In the genomic region with DNA sequence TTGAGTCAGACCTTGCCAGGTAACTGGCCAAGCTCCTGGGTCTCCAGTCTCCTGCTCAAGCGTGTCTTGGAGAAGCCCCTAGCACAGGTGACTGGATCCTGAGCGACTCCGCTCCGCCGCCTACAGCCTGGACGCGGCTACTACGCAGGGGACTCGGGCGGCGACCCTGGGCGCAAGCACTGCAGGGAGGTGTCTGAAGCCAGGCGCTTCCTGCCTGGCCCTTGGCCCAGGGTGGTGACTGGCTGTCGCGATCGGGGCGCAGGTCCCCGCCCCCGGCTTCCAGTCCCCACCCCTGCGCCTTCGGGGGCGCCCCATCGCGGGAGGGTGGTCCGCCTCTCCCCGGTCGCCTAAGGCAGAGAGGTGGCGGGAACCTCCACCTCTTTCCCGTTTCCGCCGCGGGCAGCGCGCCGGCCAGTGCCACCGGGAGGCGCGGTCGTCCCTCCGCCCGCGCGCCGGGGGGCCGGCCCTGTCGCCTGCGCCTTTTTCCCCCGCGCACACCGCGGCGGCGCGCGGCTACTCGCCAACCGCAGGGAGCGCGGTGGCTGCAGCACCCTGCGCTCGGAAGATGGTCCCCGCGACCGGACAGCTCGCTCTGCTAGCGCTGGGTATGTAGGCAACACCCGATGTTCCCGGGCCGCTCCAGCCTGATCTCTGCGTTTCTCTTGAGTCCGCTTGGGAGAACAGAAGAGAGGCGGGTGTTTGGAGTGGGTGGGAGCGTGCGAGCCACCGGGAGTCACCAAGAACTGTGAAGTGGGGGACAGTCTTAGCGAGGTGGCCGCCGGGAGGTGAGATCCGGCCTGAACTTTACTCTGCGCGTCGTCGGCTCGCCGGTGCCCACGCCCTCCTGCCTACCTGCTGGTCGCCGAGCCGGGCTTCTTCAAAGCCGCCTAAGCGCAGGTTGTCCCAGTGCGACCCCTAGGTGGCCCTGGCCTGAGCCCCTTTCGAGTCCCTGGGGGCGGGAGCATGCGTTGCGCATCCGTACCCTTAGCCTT, we compare ENCODE assay signal across 8 mouse cellular contexts. TPM values are rescaled to one million over a fixed set of nuclear protein-coding genes. Genes with fewer than 3 reads are reported as not detected.
DNase-seq lines count a peak whose midpoint lies in the region; ATAC-seq and TF ChIP-seq lines count a peak whose summit lies in the region.

A gene (plus strand): TSS at position 283 of the 992 bp plus-strand sequence.

- peak within 1 kb of the TSS; percentile 98 for H3K4me2 ChIP-seq in forebrain, embryonic 14.5 days (ENCODE audit: low read length)
- H3K4me2 ChIP-seq in lung, embryonic 14.5 days, result peak within 1 kb of the TSS; percentile 92

- peaks cover 0 to 10% of the 10 kb centered on the region in 2 experiments; a peak in 2 of 4 replicates for H3K4me1 ChIP-seq in MEL (ENCODE audit: control insufficient read depth in 1 of 2, insufficient read depth in 2 of 2, low read length in 2 of 2)
- peaks cover 5% of the 10 kb centered on the region; the same call in 1 of the 2 replicates for H3K4me1 ChIP-seq in forebrain, embryonic 14.5 days (ENCODE audit: control insufficient read depth, insufficient read depth, low read length)
- no peaks in the 10 kb centered on the region for H3K4me1 ChIP-seq in lung, embryonic 14.5 days (ENCODE audit: insufficient read depth)

- peak; percentile 34 for ATAC-seq in cerebellum, adult (ENCODE audit: insufficient number of reproducible peaks, low FRiP score, low TSS enrichment)
- ATAC-seq in forebrain, embryonic 14.5 days, result peak; percentile 85
- ATAC-seq in lung, embryonic 14.5 days (ENCODE audit: insufficient read depth), result peak; percentile 90

- no peaks in the 10 kb centered on the region for H3K9me3 ChIP-seq in MEL (replicated peaks; ENCODE audit: insufficient read depth, low read length)
- no peaks in the 10 kb centered on the region for H3K9me3 ChIP-seq in forebrain, embryonic 14.5 days (replicated peaks; ENCODE audit: control insufficient read depth, low read length)
- H3K9me3 ChIP-seq in lung, embryonic 14.5 days (ENCODE audit: low read depth, low read length), result no peaks in the 10 kb centered on the region

- peak; percentile 91 for DNase-seq in MEL (ENCODE audit: low read depth, low spot score)
- peak; percentile 65 for DNase-seq in forebrain, embryonic 14.5 days (ENCODE audit: low spot score)
- peak; percentile 57 to 64 for DNase-seq in heart, postnatal 36 days
- DNase-seq in layer of hippocampus, adult 2 months (ENCODE audit: low spot score in 2 of 2), result peak in 1 of 2 experiments; percentile 51
- DNase-seq in lung, embryonic 14.5 days, result peak; percentile 79
- peak; percentile 50 for DNase-seq in ovary, postnatal 14 days (ENCODE audit: low spot score)
- peak; percentile 65 to 72 for DNase-seq in urinary bladder, postnatal 4 days (ENCODE audit: low spot score in 2 of 2)

- under 1% methylated on average over 89 of the region's 97 CpGs for WGBS in forebrain, embryonic 14.5 days
- WGBS in lung, embryonic 14.5 days, result under 1% methylated on average over 94 of the region's 97 CpGs

- intact Hi-C loops in heart, postnatal 36 days (cut with DNase I), result loop anchor here (5.0 kb wide), 1 partner anchor 167 kb away; no protein-coding TSS in a partner anchor

- peak in 1 of 2 experiments; percentile 29; a peak in 1 of 4 replicates for TF ChIP-seq EP300 in MEL (IDR thresholded peaks at IDR 0.05; ENCODE audit: low read depth in 1 of 2, low read length in 2 of 2)

- TF ChIP-seq POLR2A in MEL (IDR thresholded peaks at IDR 0.05; ENCODE audit: control insufficient read depth in 1 of 2, insufficient read depth in 1 of 2, low read depth in 1 of 2, low read length in 2 of 2, poor library complexity in 1 of 2), result peak; percentile 27 to 64; a peak in 1 of 4 replicates

- TF ChIP-seq RAD21 in MEL (IDR thresholded peaks at IDR 0.05; ENCODE audit: low read depth, low read length), result peak; percentile 15

- peak; percentile 43 to 61 (median 56); a peak in 5 of 6 replicates for TF ChIP-seq CTCF in MEL (IDR thresholded peaks at IDR 0.05 in 2 of 3, conservative IDR thresholded peaks at IDR 0.05 in 1 of 3; ENCODE audit: control insufficient read depth in 1 of 3, insufficient read depth in 1 of 3, low read depth in 2 of 3, low read length in 3 of 3, poor library complexity in 1 of 3, severe bottlenecking in 1 of 3)
- TF ChIP-seq CTCF in layer of hippocampus, adult 2 months (conservative IDR thresholded peaks at IDR 0.05), result peak; percentile 84
- TF ChIP-seq CTCF in lung, embryonic 14.5 days (IDR thresholded peaks at IDR 0.05; ENCODE audit: low read depth), result peak; percentile 74

- H3K9ac ChIP-seq in MEL (ENCODE audit: control insufficient read depth, low read depth, low read length, poor library complexity, severe bottlenecking), result peak within 1 kb of the TSS; percentile 83
- H3K9ac ChIP-seq in forebrain, embryonic 14.5 days (ENCODE audit: low read length), result peak within 1 kb of the TSS; percentile 73
- peak within 1 kb of the TSS; percentile 58 for H3K9ac ChIP-seq in lung, embryonic 14.5 days

- H3K27ac ChIP-seq in MEL (ENCODE audit: control insufficient read depth, low read depth, low read length), result peak within 1 kb of the TSS; percentile 43
- H3K27ac ChIP-seq in forebrain, embryonic 14.5 days (ENCODE audit: low read depth, low read length), result no peak within 1 kb of the TSS
- peak within 1 kb of the TSS; percentile 89 for H3K27ac ChIP-seq in layer of hippocampus, adult 2 months
- H3K27ac ChIP-seq in lung, embryonic 14.5 days (ENCODE audit: low read depth), result peak within 1 kb of the TSS; percentile 62

- no peaks in the 10 kb centered on the region for H3K27me3 ChIP-seq in MEL (ENCODE audit: control insufficient read depth in 1 of 2, insufficient read depth in 2 of 2, low read length in 2 of 2)
- peaks cover 11% of the 10 kb centered on the region for H3K27me3 ChIP-seq in forebrain, embryonic 14.5 days (replicated peaks; ENCODE audit: control insufficient read depth, insufficient read depth, low read length)
- H3K27me3 ChIP-seq in lung, embryonic 14.5 days (ENCODE audit: insufficient read depth, low read length), result peaks cover 33% of the 10 kb centered on the region

- peaks cover 6% of the 10 kb centered on the region; the same call in 1 of the 2 replicates for H3K79me2 ChIP-seq in MEL (ENCODE audit: control insufficient read depth, insufficient read depth, low read length, poor library complexity)

- peak within 1 kb of the TSS; percentile 73 to 87 for H3K4me3 ChIP-seq in MEL (ENCODE audit: control insufficient read depth in 1 of 2, insufficient read depth in 1 of 2, low read depth in 2 of 2, low read length in 2 of 2)
- peak within 1 kb of the TSS; percentile 61 for H3K4me3 ChIP-seq in forebrain, embryonic 14.5 days (ENCODE audit: low read depth, low read length)
- H3K4me3 ChIP-seq in layer of hippocampus, adult 2 months, result peak within 1 kb of the TSS; percentile 85
- H3K4me3 ChIP-seq in lung, embryonic 14.5 days (ENCODE audit: low read depth, low read length), result peak within 1 kb of the TSS; percentile 59

- H3K36me3 ChIP-seq in MEL (ENCODE audit: control insufficient read depth in 1 of 2, insufficient read depth in 2 of 2, low read length in 2 of 2), result peaks cover 0 to 4% of the 10 kb centered on the region in 2 experiments; a peak in 2 of 4 replicates
- no peaks in the 10 kb centered on the region for H3K36me3 ChIP-seq in forebrain, embryonic 14.5 days (ENCODE audit: control insufficient read depth, insufficient read depth, low read length)
- H3K36me3 ChIP-seq in lung, embryonic 14.5 days (ENCODE audit: insufficient read depth), result no peaks in the 10 kb centered on the region

TF ChIP-seq in MEL, 35 proteins besides CTCF, POLR2A, EP300 and RAD21 (continues in another document):
- TF ChIP-seq MAZ (IDR thresholded peaks at IDR 0.05; ENCODE audit: low read depth, low read length) (peak; percentile 54; the same call in 1 of the 2 replicates), ZC3H11A (IDR thresholded peaks at IDR 0.05; ENCODE audit: low read depth, low read length) (0 out of 2 replicates have a peak, but pooled peaks have one; percentile 19), TCF12 (IDR thresholded peaks at IDR 0.05; ENCODE audit: low read depth, low read length) (peak; percentile 45), NRF1 (IDR thresholded peaks at IDR 0.05; ENCODE audit: insufficient read depth, low read depth, low read length, poor library complexity, severe bottlenecking) (peak; percentile 47; the same call in 1 of the 2 replicates), MYC (IDR thresholded peaks at IDR 0.05; ENCODE audit: low read depth, low read length) (no peak), GATA1 (IDR thresholded peaks at IDR 0.05; ENCODE audit: low read depth, low read length) (no peak), SMC3 (IDR thresholded peaks at IDR 0.05; ENCODE audit: low read depth, low read length) (peak; percentile 39), USF1 (IDR thresholded peaks at IDR 0.05; ENCODE audit: low read depth, low read length) (0 out of 2 replicates have a peak, but pooled peaks have one; percentile 31), ETS1 (IDR thresholded peaks at IDR 0.05; ENCODE audit: low read depth, low read length) (0 out of 2 replicates have a peak, but pooled peaks have one; percentile 47), SIN3A (IDR thresholded peaks at IDR 0.05; ENCODE audit: low read length) (peak; percentile 68), MEF2A (IDR thresholded peaks at IDR 0.05; ENCODE audit: extremely low read depth, insufficient replicate concordance, low read depth, low read length, poor library complexity, severe bottlenecking) (no peak), GABPA (IDR thresholded peaks at IDR 0.05; ENCODE audit: low read depth, low read length) (no peak), NELFE (IDR thresholded peaks at IDR 0.05; ENCODE audit: low read depth, low read length) (peak; percentile 45), BHLHE40 (IDR thresholded peaks at IDR 0.05; ENCODE audit: borderline replicate concordance, low read depth, low read length) (no peak), RCOR1 (IDR thresholded peaks at IDR 0.05; ENCODE audit: low read depth, low read length) (0 out of 2 replicates have a peak, but pooled peaks have one; percentile 30), ZMIZ1 (IDR thresholded peaks at IDR 0.05; ENCODE audit: low read depth, low read length) (peak; percentile 55; the same call in 1 of the 2 replicates), ELF1 (IDR thresholded peaks at IDR 0.05; ENCODE audit: low read depth, low read length) (peak; percentile 72), MXI1 (IDR thresholded peaks at IDR 0.05; ENCODE audit: low read depth, low read length) (peak; percentile 76), MAX (IDR thresholded peaks at IDR 0.05; ENCODE audit: low read length) (peak; percentile 68)

RNA-seq across cellular contexts. Expression of the gene that starts here (rescaled TPM):
- total RNA-seq in MEL (2012; rRNA removed), result 6.6 and 7.8 TPM in 2 replicates
- polyA plus RNA-seq in MEL (2012; ENCODE audit: insufficient read depth in 1 of 2, insufficient read length in 2 of 2, low read depth in 1 of 2, low replicate concordance in 2 of 2, missing spikeins in 1 of 2), result 1 to 10 TPM in 1 of 2 experiments, not detected in 1; 9.1 TPM
- polyA plus RNA-seq in forebrain, embryonic 14.5 days (2014; fragmentation: Nextera tagmentation; extraction: Ambion mirVana), result 7.5 and 12.0 TPM in 2 replicates
- 1 to 10 TPM; 1.1 to 1.4 TPM for total RNA-seq in heart, postnatal 36 days (2021)
- total RNA-seq in layer of hippocampus, adult 2 months (2021), result 10 to 100 TPM; 28.3 to 32.0 TPM
- polyA plus RNA-seq in lung, embryonic 14.5 days (2014; fragmentation: Nextera tagmentation; extraction: Ambion mirVana), result 4.4 and 4.9 TPM in 2 replicates

Comparison
In these comparisons a context has a peak if more than half of its experiments do, and no peak if none do; other contexts are left out.
1. ATAC-seq: peak in every context shown above with its lines; median percentile 90 in lung, embryonic 14.5 days; 85 in forebrain, embryonic 14.5 days; 34 in cerebellum, adult.